Mouse (Mus musculus) fibroblast of lung, adult 2 months (primary cell): ENCODE results near the gene Prkg1.
A peak's percentile ranks its signal among the peaks of the same experiment; 100 is the strongest.
"Not testable (repeated sequence)": the region's sequence is repeated elsewhere in the genome, so short reads cannot be mapped to it uniquely, and the experiment has no call there.

Source experiments
- DNase-seq: peaks from one replicate; pipeline ENCODE4 v3.0.0-alpha.2; 2011; ENCODE audit warnings: low read depth

The Prkg1 gene

DNA sequence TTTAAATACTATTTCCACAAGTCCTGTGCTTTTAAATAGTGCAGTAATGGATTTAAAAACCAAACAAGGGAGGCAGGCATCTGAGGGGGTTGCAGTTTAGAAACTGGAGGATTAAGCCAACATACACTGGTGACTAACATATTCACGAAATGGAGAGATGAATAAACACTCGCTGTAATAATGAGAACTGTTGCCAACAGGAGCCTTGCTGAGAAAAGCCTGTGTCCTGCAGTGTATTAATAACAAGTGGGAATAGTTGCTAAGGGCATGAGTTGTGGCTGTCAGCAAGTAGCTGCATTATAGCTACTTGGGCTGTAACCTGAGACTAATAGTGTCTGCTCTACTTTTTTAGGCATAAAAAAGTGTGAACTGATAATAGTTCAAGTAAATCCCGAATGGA, 480.3 kb downstream of the Prkg1 start:
- peak; percentile 78 for DNase-seq

DNA sequence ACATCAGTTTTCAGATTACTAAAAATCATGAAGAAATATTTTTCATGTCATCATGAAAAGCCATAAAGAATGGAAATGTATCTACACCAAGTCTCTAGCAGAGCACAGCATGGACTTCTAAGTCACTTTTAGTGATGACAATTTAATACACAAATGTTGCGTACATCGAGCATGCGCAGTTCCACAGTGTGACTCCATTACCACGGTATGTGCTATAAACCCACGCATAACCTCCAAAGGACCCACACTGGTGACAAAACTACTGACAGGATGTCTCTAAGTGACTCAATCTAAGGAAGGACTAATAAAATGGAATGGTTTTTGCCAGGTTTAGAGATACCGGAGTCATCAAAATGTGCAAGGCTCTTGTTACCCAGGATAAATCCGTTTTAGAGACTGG, 480.7 kb downstream of the Prkg1 start:
- DNase-seq: peak; percentile 26

GRCm38 (mm10) chr19:31283617-31284016, 481.2 kb downstream of the Prkg1 start:
- DNase-seq: no peak

DNA sequence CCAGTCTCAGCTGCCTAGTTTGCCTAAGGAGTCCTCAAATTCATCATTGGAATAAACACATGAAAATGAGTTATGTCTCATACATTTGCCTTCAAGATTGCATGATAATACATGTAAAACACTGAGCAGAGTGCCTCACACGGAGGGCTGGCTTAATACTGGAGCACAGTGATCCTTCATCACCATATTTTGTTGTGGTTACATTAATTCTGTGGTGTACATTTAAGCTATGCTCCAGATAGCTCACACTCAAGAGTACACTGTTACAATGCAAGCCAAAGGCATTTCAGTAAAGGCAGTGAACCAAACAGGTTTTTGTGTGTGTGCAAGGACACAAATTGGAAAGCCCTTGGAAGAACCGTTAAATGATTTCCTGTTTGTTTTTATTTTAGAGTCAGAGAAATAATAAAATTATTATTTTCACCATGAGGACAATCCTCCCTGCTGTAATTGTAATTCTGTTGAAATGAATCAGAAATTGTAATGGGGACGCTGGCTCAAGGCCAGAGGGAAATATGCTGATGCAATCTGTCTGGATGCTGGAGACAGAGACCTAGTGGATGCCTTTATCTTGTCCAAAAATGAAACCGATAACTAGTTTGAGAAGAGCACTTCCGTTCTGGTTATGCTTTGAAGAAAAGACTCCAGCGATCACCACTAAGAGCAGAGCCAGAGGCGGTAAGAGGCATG, 484.9 kb downstream of the Prkg1 start:
- DNase-seq: no peak

DNA sequence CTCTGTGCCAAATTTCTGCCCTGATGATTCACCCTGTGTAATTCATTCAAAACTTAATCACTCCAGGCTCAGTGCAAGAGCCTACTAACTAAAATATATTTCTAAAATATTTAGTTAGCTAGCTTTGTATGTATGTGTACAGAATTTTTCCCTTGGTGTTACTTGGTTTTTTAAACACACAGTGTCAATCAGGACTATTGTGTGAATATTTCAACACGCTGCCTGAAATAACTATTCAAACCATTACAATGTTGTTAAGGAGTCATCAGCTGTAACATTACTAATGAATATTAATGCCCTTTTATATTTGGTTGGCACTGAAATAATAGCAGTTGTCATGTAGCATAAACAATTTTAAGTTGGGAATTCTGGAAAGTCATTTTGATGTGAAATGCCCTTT, 502.4 kb downstream of the Prkg1 start:
- no peak for DNase-seq

- DNase-seq: no peak
Measured at GRCm38 (mm10) chr19:31260494-31260893, 504.3 kb downstream of the Prkg1 start.

GRCm38 (mm10) chr19:31255780-31256179, 509.1 kb downstream of the Prkg1 start:
- no peak for DNase-seq

- no peak for DNase-seq
Measured at GRCm38 (mm10) chr19:31232410-31232809, 532.4 kb downstream of the Prkg1 start.

DNA sequence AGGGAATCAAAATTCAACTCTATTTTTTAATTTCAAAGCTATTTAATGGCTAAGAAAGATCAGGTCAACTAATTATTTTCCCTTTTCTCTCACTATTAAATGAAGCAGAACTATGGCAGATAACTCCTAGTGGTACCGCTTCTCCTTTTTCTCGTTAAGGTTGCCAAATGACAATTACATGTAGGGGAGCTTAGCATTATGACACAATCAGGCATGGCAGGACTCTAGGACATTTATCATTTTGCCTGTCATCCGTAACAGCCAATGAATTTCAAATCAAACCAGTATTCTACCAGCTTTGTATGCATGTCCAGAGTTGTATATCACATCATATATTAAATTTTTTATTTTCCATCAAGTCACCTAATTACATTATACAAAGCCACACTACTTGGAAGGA, 536.4 kb downstream of the Prkg1 start:
- DNase-seq: no peak

- DNase-seq: no peak
Measured at GRCm38 (mm10) chr19:31223457-31223856, 541.4 kb downstream of the Prkg1 start.

DNA sequence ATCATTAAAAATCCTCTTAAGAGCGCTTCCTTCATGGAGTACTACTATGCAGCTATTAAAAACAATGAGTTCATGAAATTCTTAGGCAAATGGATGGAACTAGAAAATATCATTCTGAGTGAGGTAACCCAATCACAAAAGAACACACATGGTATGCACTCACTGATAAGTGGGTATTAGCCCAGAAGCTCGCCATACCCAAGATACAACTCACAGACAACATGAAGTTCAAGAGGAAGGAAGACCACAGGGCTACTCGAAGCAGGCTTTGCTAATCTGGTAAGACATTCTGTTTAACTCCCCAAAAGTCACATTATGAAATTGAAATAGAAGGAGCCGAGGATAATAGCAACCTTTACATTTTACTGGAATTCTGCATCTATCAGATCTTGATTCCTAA, 545.6 kb downstream of the Prkg1 start:
- not testable (repeated sequence) for DNase-seq

DNA sequence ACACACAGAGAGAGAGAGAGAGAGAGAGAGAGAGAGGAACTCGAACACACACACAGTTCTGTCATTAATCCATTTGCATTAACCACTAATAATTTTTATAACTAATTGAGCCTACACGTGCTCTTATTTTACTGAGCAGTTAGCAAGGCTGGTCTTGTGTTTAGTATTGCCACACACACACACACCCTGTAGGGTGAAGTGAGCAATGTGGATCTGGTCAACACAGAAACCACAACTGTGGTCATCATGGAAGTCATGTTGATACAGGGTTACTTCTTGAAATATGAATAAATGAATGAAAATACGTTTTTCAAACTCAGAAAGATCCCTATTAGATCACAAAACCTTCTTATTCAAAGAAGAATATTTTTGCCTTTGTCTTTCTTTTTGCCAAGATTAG, 554.0 kb downstream of the Prkg1 start:
- DNase-seq: peak; percentile 11

GRCm38 (mm10) chr19:31210449-31210848, 554.4 kb downstream of the Prkg1 start:
- no peak for DNase-seq

DNA sequence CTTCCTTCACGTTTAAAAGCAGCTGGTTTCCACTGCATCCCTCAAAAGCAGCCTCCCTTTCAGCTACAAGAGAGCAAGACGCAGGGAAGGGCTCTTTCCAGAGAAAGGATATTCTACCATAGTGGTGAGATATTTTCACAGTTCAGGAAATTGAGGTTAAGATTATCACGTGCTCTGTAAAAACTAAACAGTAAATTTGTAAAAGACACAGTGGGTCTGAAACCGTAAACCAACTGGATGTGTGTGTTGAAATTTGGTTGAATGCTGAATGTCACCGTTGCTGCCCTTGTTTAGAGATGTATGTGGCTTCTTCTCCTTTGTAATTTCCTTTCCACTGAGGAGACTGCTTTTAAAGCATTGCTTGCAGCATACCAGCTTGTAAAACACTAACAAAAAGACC, 565.2 kb downstream of the Prkg1 start:
- DNase-seq: no peak

GRCm38 (mm10) chr19:31198461-31198860, 566.4 kb downstream of the Prkg1 start:
- no peak for DNase-seq

GRCm38 (mm10) chr19:31197076-31197475, 567.8 kb downstream of the Prkg1 start:
- no peak for DNase-seq

GRCm38 (mm10) chr19:31188559-31189218, 576.1 kb downstream of the Prkg1 start:
- no peak for DNase-seq

DNA sequence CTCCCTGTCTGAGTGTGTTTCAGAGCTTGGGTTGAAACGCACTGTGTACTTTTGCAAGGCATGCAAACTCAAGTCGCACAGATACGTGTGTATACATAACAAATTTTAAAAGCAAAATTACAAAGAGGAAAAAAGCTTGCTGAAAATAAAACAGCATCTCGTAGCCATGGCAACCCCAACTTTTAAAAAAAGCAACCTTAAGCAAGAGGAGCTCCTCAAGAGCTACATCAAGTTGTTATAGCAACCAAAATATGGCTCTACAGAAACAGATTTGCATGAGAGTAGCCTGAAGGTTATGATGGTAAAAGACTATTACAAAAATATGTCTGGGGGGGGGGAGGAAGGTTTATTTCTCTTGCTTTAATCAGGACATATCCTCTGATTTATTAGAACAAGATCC, 584.1 kb downstream of the Prkg1 start:
- DNase-seq: no peak

GRCm38 (mm10) chr19:31177279-31177922, 587.4 kb downstream of the Prkg1 start:
- no peak for DNase-seq

GRCm38 (mm10) chr19:31170985-31171384, 593.8 kb downstream of the Prkg1 start:
- no peak for DNase-seq

DNA sequence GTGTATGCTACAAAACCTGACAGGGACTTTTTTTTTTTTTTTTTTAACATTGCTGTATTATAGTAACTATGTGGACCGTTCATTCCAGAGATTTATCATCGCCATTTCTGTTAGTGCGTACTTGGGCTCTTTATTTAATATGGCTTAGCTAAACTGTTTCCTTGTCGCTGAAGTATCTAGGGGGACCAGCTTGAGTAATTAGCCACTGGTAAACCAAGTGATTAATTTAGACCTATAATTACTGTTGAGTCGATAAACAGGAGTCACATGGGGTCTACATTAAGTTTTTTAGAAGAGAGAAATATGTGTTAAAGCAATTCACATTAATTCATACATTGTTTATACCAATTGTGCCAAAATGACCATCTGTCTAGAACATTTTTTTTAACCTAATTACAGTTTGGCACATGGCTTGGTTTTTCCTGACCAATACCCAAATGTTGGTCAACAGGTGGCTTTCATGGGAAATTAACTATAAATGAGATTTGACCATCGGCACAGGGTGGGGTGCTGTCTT, 605.8 kb downstream of the Prkg1 start:
- DNase-seq: no peak

DNA sequence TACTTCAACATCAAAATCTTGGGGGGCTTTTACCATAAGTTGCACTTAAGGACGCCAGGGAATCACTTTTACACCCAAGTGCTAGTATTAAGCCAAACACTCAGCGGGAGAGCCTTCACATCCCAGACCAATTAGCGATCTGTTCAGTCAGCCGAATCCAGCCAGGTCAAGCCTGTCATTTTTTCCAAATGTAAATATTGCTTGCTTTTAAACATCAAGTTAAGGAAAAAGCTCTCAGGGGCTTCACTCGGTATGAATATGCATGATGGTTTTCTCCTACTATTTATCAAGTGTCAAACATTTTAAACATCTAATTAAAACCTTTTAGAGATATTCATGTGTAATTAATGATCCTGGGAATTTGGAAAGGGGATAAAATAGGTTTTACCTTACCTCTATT, 611.4 kb downstream of the Prkg1 start:
- no peak for DNase-seq

GRCm38 (mm10) chr19:31149902-31150301, 614.9 kb downstream of the Prkg1 start:
- DNase-seq: no peak
